Mouse (Mus musculus) heart, postnatal 0 days (tissue): Measurements from ENCODE around the gene Gm21767. TPM values are rescaled to one million over a fixed set of nuclear protein-coding genes. Genes with fewer than 3 reads are reported as not detected.
"Not testable (repeated sequence)": the region's sequence is repeated elsewhere in the genome, so short reads cannot be mapped to it uniquely, and the experiment has no call there.

ENCODE experiments used
- ATAC-seq: fragments of 200-750 bp; cut with Nextera tagmentation; 2 replicates; pipeline ENCODE4 v1.8.0; 2017; ENCODE audit warnings: low read depth, moderate number of reproducible peaks, moderate library complexity; ENCODE audit not compliant: insufficient read depth
- DNase-seq: peaks from one replicate; pipeline ENCODE4 v3.0.0-alpha.2; 2016; ENCODE audit warnings: low spot score
- H3K27ac ChIP-seq: fragments of 300-500 bp; sonication (generic); 2 replicates; pipeline ENCODE4 v1.5.1; 2014; ENCODE audit warnings: low read depth, mild to moderate bottlenecking
- H3K27me3 ChIP-seq: fragments of 300-500 bp; sonication (generic); 2 replicates; pipeline ENCODE4 v1.6.1; 2014; ENCODE audit warnings: low read length, mixed read lengths; ENCODE audit not compliant: control insufficient read depth, insufficient read depth
- H3K36me3 ChIP-seq: fragments of 300-500 bp; sonication (generic); replicated peaks from 2 replicates; pipeline ENCODE4 v1.6.1; 2014; ENCODE audit warnings: low read length, mixed read lengths; ENCODE audit not compliant: control insufficient read depth, insufficient read depth
- H3K4me1 ChIP-seq: fragments of 300-500 bp; sonication (generic); 2 replicates; pipeline ENCODE4 v1.6.1; 2014; ENCODE audit warnings: antibody characterized with exemption; ENCODE audit not compliant: control insufficient read depth, insufficient read depth
- H3K4me2 ChIP-seq: fragments of 300-500 bp; sonication (generic); 2 replicates; pipeline ENCODE4 v1.6.1; 2014; ENCODE audit warnings: low read depth, mild to moderate bottlenecking, low read length, moderate library complexity
- H3K4me3 ChIP-seq: fragments of 300-500 bp; sonication (generic); 2 replicates; pipeline ENCODE4 v1.5.1; 2014; ENCODE audit warnings: low read depth, low read length
- H3K9ac ChIP-seq: fragments of 300-500 bp; sonication (generic); replicated peaks from 2 replicates; pipeline ENCODE4 v1.6.1; 2014; ENCODE audit warnings: low read depth, low read length, mixed read lengths
- H3K9me3 ChIP-seq: fragments of 300-500 bp; sonication (generic); replicated peaks from 2 replicates; pipeline ENCODE4 v1.6.1; 2016; ENCODE audit warnings: low read length; ENCODE audit not compliant: control insufficient read depth
- WGBS: fragments of 180-500 bp; shearing (Covaris S2); extraction: QIAGEN DNeasy Blood & Tissue Kit; methylation state at CpG from one replicate; pipeline ENCODE4 v1.1.7; 2014; 5-methylcytosine and 5-hydroxymethylcytosine counted together
- polyA plus RNA-seq: library from polyadenylated mRNA; unstranded; fragments of >200 nt; fragmentation: Nextera tagmentation; extraction: Ambion mirVana; gene quantifications from 2 replicates; pipeline ENCODE4 v1.2.1, GENCODE M21; 2015
- total RNA-seq: library from RNA; depleted of rRNA; stranded (reverse); fragments of >200 nt; gene quantifications from 2 replicates; pipeline ENCODE4 v1.2.3, GENCODE M21; 2014; ENCODE audit warnings: low replicate concordance; rRNA removed

The Gm21767 gene
- not detected in 2 replicates for total RNA-seq
- polyA plus RNA-seq = not detected in 2 replicates

DNA sequence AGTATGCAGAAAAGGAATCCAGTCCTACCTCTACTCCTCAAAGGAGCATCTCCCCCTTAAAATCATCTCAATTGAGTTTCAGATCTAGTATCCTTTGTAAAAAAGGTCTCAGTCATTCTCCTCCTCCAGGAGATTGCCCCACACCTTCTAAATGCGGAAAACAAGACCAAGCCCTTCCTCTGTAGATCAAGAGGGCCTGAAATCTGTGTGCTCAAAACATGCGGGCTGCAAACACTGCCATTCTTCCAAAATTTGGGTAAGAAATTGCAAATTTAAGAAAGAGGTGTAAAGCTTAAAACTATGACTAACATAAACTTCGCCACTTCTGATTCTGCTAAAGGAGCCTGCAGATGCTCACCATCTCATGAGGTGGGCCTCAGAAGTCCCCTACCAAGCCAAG lies at the start of gene Gm21767:
TSS of gene Gm21767 (plus strand) at position 301 of the 400 bp plus-strand sequence.
- H3K27ac ChIP-seq, H3K4me1 ChIP-seq, H3K4me2 ChIP-seq, H3K27me3 ChIP-seq, H3K36me3 ChIP-seq, H3K9ac ChIP-seq, DNase-seq, H3K4me3 ChIP-seq, ATAC-seq, H3K9me3 ChIP-seq: not testable (repeated sequence)
- no CpG with 5 or more reads among the region's 3 CpGs for WGBS
